Mouse (Mus musculus) testis, adult 2 months (tissue): ENCODE measurements around the gene Ninl. TPM values are rescaled to one million over a fixed set of nuclear protein-coding genes. Genes with fewer than 3 reads are reported as not detected.

ENCODE experiments used
- H3K27ac ChIP-seq: fragments of 200-500 bp; 2 replicates; pipeline ENCODE4 v1.5.1; 2012; ENCODE audit warnings: low read depth, low read length; ENCODE audit not compliant: control insufficient read depth, insufficient read depth
- H3K27me3 ChIP-seq: fragments of 200-500 bp; 2 replicates; pipeline ENCODE4 v1.6.1; 2012; ENCODE audit warnings: mild to moderate bottlenecking, low read length, moderate library complexity; ENCODE audit not compliant: control insufficient read depth, insufficient read depth
- H3K36me3 ChIP-seq: fragments of 200-500 bp; 2 replicates; pipeline ENCODE4 v1.6.1; 2012; ENCODE audit warnings: mild to moderate bottlenecking, low read length; ENCODE audit not compliant: control insufficient read depth, insufficient read depth
- H3K4me1 ChIP-seq: fragments of 200-500 bp; 2 replicates; pipeline ENCODE4 v1.6.1; 2012; ENCODE audit warnings: low read length; ENCODE audit not compliant: control insufficient read depth, insufficient read depth
- H3K4me3 ChIP-seq: fragments of 200-500 bp; 2 replicates; pipeline ENCODE4 v1.5.1; 2012; ENCODE audit warnings: low read depth, mild to moderate bottlenecking, low read length, moderate library complexity, mixed read lengths; ENCODE audit not compliant: control insufficient read depth
- CTCF ChIP-seq: fragments of 200-500 bp; IDR thresholded peaks from 2 replicates; pipeline ENCODE4 v1.5.1; 2012; ENCODE audit warnings: low read depth, mild to moderate bottlenecking, inconsistent platforms, low read length, moderate library complexity; ENCODE audit not compliant: control insufficient read depth, insufficient read depth, insufficient replicate concordance
- POLR2A ChIP-seq: fragments of 200-500 bp; IDR thresholded peaks from 2 replicates; pipeline ENCODE4 v1.6.1; 2012; ENCODE audit warnings: low read depth, mild to moderate bottlenecking, inconsistent platforms, low read length, moderate library complexity; ENCODE audit not compliant: control insufficient read depth
- polyA plus RNA-seq: library from polyadenylated mRNA; depleted of rRNA; stranded (reverse); fragments of >200 nt; gene quantifications from 2 replicates; pipeline ENCODE4 v1.2.3, GENCODE M21; 2012

Ninl gene
- polyA plus RNA-seq, 1 experiment = 20.2 TPM

- Histone ChIP-seq H3K27me3 (no peaks in the 10 kb centered on the region), H3K27ac (no peak overlapping the region), H3K4me3 (no peak overlapping the region), H3K4me1 (peaks cover 3% of the 10 kb centered on the region; the same call in 1 of the 2 replicates), H3K36me3 (no peaks in the 10 kb centered on the region)
- no peak for TF ChIP-seq CTCF
- no peak for TF ChIP-seq POLR2A
Observed at GRCm38 (mm10) chr2:150999021-150999420, 40.2 kb downstream of the Ninl start.

GRCm38 (mm10) chr2:150997618-150998017 lies 41.6 kb downstream of the Ninl start:
- Histone ChIP-seq H3K27ac (no peak overlapping the region), H3K27me3 (no peaks in the 10 kb centered on the region), H3K36me3 (no peaks in the 10 kb centered on the region), H3K4me3 (no peak overlapping the region), H3K4me1 (peaks cover 3% of the 10 kb centered on the region; the same call in 1 of the 2 replicates)
- TF ChIP-seq CTCF = no peak

DNA sequence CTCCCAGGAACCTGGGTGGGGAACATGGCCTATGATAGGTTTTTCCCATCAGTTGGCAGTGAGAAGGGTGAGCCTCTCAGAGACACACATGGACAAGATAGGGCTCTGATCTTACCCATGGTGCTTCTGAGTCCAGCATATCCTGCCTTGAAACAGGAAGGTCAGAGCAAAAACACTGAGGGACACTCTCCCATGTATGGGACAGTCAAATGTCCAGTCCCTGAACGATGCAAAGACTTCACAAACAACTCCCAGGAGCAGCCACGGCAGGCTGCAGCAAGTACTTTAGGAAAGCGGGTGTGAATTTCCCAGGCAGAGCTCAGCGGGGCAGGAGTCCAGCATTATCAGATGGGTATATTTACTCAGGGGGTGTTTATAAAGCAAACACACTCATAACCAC lies 43.9 kb downstream of the Ninl start:
- Histone ChIP-seq H3K27ac (no peak overlapping the region), H3K4me3 (no peak overlapping the region), H3K27me3 (no peaks in the 10 kb centered on the region), H3K36me3 (no peaks in the 10 kb centered on the region), H3K4me1 (no peaks in the 10 kb centered on the region; the same call in 1 of the 2 replicates)
- TF ChIP-seq POLR2A (no peak), CTCF (no peak)

DNA sequence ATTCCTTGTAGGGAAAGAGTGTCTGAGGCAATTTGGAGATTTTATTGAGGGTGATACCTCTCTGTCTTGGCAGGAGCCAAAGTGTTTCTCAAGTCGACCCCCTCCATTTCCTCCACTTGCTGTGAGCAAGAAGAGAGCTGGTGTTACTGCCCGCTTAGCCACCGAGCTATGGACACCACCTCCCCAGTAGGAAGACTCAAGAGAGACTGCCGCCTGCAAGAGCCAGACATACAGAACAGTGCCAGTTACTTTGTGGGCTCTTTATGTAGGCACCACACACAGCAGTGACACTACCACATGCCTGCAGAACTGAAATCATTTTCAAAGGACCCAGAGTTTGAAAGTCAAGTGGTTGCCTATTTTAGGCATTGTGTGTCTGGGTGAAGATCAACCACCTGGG lies 48.1 kb downstream of the Ninl start:
- H3K27ac ChIP-seq = no peak overlapping the region
- H3K36me3 ChIP-seq = no peaks in the 10 kb centered on the region
- H3K4me3 ChIP-seq = no peak overlapping the region
- TF ChIP-seq CTCF (no peak), POLR2A (no peak)
- H3K4me1 ChIP-seq = no peaks in the 10 kb centered on the region
- H3K27me3 ChIP-seq = no peaks in the 10 kb centered on the region

DNA sequence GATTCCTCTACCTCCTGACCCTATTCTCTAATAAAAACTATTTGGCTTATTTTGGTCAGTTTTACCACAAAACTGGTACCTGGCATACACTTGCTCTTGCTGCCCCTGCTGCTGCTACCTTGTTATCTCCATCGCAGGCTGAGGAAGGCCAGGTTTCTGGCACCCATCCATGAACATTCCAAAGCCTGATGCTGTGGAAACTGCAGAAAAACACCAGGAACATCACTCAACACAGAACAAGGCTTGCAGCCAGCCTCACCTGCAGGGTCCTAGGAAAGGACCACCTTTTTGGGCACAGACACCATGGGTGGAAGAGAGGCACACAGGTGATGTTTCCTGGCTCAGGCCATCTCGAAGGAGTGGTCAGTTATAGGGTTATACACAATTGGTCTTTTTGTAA lies 48.7 kb downstream of the Ninl start:
- H3K4me3 ChIP-seq = no peak overlapping the region
- no peaks in the 10 kb centered on the region for H3K27me3 ChIP-seq
- TF ChIP-seq POLR2A = no peak
- TF ChIP-seq CTCF = no peak

GRCm38 (mm10) chr2:150985359-150985758 lies 53.8 kb downstream of the Ninl start:
- TF ChIP-seq POLR2A = no peak
- no peak for TF ChIP-seq CTCF
- Histone ChIP-seq H3K36me3 (no peaks in the 10 kb centered on the region), H3K4me1 (no peaks in the 10 kb centered on the region), H3K27me3 (no peaks in the 10 kb centered on the region), H3K4me3 (no peak overlapping the region), H3K27ac (no peak overlapping the region)

More for the DNA sequence above, 48.7 kb downstream of the Ninl start:
- Histone ChIP-seq H3K27ac (no peak overlapping the region), H3K4me1 (no peaks in the 10 kb centered on the region), H3K36me3 (no peaks in the 10 kb centered on the region)

GRCm38 (mm10) chr2:150982051-150982450 lies 57.1 kb downstream of the Ninl start:
- Histone ChIP-seq H3K27ac (no peak overlapping the region), H3K27me3 (no peaks in the 10 kb centered on the region), H3K4me3 (no peak overlapping the region), H3K4me1 (no peaks in the 10 kb centered on the region), H3K36me3 (no peaks in the 10 kb centered on the region)
- TF ChIP-seq CTCF (no peak), POLR2A (no peak)

GRCm38 (mm10) chr2:150981524-150981923 lies 57.7 kb downstream of the Ninl start:
- Histone ChIP-seq H3K4me3 (no peak overlapping the region), H3K27me3 (no peaks in the 10 kb centered on the region), H3K4me1 (no peaks in the 10 kb centered on the region), H3K36me3 (no peaks in the 10 kb centered on the region), H3K27ac (no peak overlapping the region)
- no peak for TF ChIP-seq POLR2A
- TF ChIP-seq CTCF = no peak
